Mouse (Mus musculus) gastrocnemius, adult 8-10 months (tissue): ENCODE measurements around the gene Brk1. TPM values are rescaled to one million over a fixed set of nuclear protein-coding genes. Genes with fewer than 3 reads are reported as not detected.
A peak's percentile ranks its signal among the peaks of the same experiment; 100 is the strongest.

Experiments used
- DNase-seq, 2 experiments: peaks; one replicate each; pipeline ENCODE4 v3.0.0; 2022; ENCODE audit warnings: low spot score in 2 of 2
- total RNA-seq, 4 experiments: library from RNA; stranded (reverse); gene quantifications; 2 replicates each; pipeline ENCODE4 v1.2.4; 2022

Brk1 gene
- total RNA-seq, 4 experiments from 2014 or later = 37.5 to 44.8 (median 44.1) TPM

DNA sequence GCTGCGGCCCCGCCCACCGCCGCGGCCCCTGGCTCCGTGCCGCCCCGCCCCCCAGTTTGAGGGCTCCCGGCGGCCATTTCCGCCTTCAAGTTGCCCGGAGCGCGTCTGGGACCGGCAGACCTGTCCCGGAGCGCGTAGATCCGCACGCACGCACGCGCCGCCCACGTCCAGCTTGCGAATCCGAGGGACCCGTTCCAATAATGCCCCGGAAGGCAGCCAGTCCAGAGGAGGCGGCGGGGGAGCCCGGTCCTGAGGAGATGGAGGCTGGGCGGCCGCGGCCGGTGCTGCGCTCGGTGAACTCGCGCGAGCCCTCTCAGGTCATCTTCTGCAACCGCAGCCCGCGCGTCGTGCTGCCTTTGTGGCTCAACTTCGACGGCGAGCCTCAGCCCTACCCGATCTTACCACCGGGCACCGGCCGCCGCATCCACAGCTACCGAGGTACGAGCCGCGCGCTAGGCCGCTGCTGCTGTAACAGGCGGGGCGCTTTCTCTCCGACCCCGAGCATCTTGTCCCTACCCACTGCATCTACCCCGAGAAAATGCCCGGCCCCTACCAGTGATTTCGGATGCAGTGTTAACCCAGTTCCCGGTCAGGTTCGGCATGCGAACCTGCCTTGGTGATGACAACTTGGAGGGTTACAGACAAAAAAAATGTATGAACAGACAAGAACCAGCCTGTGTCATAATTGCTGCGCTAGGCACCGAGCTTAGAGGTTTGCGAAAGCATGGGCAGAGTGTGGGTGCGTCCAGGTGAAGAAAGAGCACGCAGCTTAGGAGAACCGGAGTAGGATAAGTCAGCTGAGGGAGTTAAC lies 19.6 kb downstream of the Brk1 start, which contains the start of gene Vhl:
Vhl (plus strand) TSS at position 19 of the 811 bp plus-strand sequence.
- DNase-seq = peak; percentile 84 to 90

GRCm38 (mm10) chr6:113624989-113625770 lies 20.6 kb downstream of the Brk1 start:
- no peak for DNase-seq

GRCm38 (mm10) chr6:113630322-113630721 lies 25.8 kb downstream of the Brk1 start:
- no peak for DNase-seq

DNA sequence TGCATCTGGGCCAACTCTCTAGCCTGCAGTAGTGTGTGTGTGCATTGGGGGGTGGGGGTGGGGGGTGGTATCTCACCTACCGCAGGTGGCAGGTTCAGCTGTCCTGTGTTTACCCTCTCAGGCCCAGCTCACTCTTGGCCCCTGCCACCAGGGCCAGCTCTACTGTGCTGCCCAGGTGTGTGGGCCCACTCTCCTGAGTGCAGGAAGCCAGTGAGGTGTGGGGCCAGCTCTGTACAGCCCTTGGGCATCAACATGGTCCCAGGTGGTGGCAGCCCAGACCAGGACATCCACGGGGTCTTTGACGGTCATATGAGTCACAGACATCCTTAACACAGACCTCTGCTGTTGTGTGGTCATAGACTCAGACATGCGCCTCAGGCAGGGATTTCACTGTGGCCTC lies 28.3 kb downstream of the Brk1 start:
- no peak for DNase-seq

DNA sequence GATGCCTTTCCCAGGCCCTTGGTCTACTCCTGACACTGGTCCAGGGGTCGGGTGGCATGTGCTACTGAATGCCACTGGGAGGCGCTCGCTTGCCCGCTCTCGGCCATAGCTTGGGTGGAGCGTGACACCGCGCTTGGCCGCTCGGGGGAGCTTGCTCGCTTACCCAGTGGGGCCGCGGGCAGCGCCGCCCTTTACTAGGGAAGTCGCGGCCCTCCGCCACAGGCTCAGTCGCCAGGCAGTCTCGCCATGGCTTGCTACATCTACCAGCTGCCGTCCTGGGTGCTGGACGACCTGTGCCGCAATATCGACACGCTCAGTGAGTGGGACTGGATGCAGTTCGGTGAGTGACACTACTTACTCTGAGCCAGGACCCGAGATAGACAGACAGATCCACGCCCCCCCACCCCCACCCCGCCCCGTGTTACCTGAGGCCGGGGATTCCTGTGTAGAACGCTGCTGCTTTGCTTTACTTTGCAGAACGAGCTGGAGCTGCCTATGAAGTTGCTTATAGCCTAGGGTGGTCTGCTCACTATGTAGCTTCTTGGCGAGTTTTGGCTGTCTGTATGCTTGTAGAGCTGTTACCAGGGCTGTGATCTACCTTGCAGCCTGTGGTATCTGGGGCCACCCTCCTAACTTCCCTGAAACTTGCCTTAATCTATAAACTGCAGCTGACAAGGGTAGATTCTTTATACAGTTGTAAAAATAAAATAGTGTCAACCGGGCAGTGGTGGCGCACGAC lies 33.9 kb downstream of the Brk1 start, which contains the start of gene Irak2:
Irak2 (plus strand) TSS at position 166 of the 739 bp plus-strand sequence.
- DNase-seq = peak; percentile 92 to 93

DNA sequence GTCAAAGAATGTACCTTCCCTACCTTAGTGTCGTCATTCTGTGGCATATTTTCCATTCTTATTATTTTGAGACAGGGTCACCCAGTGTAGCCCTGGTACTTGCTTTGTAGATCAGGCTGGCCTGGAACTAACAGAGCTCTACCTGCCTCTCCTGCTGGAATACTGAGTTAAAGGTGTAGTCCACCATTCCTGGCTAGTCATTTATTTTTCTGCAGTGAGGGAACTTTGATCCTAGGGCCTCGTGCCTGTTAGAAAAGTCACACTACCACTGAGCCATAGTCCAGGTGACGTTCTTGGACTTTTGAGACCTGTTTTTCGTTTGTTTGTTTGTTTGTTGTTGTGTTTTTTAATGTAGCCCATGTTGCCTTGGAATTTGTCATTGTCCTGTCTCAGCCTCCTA lies 34.6 kb downstream of the Brk1 start:
- no peak for DNase-seq

- no peak for DNase-seq
Observed at GRCm38 (mm10) chr6:113642605-113643004, 38.0 kb downstream of the Brk1 start.

DNA sequence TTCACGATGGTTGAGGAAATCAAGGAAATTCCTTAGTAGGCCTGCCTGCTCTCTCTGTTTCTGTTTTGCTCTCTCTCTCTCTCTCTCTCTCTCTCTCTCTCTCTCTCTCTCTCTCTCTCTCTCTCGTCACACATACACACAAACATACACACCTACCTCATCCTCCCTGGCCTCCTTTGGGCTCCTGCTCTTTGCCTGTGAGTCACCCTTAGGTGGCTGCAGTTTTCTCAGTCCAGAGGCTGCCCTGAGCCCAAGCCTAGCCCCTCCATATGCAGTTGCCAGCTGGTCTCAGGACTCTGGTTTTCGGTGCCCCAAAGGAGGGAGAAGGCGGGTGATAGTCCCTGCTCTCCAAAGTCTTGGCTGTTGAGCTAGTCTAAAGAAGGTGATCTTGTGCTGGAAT lies 38.4 kb downstream of the Brk1 start:
- DNase-seq = no peak

DNA sequence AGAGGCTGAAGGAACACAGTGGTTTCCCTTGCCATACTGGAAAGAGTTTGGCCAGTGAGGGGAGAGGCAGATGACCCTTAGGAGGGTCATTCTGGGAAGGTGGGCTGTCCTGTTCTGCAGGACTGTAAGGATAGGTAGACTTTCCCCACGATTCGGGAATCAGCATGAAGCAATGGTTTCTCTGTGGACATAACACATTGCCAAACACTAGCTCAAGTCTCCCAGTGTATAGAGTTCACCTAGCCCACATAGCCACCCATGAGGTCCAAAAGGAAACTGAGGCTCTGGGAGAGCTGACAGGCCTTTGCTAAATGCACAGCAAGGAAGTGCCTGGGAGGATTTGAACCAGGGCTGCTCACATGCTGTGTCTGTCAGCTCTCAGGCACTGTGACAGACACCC lies 39.4 kb downstream of the Brk1 start:
- no peak for DNase-seq

DNA sequence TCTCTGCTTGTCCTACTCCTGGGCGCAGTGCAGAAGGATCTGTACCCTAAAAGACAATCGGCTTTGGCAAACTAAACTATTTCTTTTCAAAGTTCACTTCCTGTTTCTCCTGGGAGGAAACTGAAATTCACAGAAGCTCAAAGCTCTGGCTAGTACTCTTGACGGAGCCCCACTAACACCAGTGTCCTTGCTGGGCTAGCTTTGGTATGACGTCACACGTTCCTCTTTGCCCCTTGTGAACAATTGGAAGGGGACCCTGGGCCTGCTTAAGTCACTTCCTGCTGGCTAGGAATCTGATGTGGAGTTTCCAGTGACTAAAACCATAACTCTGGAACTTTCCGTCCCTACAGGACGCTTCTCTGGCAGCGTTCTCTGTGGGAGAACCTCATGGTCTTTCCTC lies 40.2 kb downstream of the Brk1 start:
- DNase-seq = peak in 1 of 2 experiments; percentile 22

DNA sequence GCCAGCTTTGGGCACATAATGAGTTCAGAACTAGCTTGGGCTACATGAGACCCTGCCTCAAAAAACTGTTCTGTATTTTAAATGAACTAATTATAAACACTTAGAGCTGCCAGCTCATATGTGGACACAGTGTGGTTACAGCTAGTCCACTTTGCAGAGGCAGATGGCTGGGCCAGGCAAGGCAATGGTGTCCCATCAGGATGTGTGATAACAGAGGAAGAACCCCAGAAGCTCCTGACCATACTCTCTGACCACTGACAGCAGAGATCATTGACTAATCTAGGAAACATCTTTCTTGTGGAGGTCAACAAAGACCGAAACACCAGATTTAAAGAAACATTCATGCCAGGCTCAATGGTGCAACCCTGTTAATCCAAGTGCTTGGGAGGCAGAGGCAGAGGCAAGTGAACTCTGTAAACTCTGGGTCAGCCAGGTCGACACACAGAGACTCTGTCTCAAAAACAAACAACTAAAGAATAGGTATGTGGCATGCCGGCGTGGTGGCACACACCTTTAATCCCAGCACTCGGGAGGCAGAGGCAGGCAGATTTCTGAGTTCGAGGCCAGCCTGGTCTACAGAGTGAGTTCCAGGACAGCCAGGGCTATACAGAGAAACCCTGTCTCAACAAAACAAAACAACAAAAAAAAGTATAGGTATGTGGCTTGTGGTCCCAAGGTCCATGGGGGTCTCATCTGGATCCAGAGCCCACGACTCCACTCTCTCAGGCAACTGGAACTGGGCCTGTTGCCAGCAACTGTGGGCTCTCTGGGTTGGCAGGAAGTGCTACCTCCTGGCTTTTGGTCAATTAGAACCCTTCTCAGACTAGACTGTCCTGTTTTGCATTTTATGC lies 45.0 kb downstream of the Brk1 start:
- no peak for DNase-seq

GRCm38 (mm10) chr6:113650197-113650640 lies 45.6 kb downstream of the Brk1 start:
- DNase-seq = no peak

DNA sequence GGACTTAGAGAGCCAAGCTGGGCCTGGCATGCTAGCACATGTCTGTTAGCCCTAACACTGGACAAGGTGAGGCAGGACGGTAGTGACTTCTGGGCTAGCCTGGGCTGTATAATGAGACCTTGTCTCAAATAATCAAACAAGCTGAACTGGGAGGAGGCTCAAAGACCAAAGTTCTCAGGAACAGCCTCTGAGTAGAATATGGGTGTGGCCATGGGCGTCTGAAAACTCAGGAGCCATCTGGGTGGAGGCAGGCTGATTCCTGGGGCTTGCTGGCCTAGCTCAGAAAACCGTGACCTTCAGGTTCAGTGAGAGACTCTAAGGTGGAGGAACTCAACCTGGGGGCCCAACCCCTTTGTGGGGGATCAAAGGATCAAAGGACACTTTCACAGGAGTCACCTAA lies 47.1 kb downstream of the Brk1 start:
- DNase-seq = no peak

DNA sequence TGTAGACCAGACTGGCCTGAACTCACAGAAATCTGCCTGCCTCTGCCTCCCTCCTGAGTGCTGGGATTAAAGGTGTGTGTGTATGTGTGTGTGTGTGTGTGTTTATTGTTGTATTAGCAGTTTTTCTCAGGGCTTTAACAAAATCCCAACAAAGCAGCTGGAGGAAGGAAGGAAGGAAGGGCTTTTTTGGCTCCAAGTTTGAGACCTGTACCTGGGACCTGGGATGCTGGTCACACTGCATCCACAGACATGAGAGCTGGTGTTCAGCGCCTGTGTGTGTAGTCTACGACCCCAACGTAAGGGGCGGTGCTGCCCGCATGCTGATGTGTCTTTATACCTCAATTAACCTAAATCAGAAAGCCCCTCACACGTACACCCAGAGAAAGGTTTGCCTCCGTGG lies 49.0 kb downstream of the Brk1 start:
- DNase-seq = no peak

DNA sequence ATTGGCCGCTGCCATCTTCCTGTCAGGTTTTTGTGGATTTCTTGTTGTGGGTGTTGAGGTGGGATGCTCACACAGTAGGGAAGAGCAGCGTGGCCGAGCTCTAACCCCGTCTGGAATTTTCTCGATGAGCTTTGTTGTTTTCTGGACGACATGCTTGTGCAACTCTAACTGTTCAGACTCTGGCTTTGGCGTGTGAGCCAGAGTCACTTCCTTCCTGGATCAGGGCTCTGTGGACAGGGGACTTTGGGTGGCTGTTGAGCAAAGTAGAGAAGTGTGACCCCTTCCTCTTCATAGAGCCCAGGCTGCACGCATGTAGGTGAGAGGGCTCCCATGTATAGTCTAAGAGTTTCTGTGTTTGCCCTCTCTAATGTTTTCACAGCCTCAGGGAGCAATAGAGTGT lies 49.5 kb downstream of the Brk1 start:
- no peak for DNase-seq

DNA sequence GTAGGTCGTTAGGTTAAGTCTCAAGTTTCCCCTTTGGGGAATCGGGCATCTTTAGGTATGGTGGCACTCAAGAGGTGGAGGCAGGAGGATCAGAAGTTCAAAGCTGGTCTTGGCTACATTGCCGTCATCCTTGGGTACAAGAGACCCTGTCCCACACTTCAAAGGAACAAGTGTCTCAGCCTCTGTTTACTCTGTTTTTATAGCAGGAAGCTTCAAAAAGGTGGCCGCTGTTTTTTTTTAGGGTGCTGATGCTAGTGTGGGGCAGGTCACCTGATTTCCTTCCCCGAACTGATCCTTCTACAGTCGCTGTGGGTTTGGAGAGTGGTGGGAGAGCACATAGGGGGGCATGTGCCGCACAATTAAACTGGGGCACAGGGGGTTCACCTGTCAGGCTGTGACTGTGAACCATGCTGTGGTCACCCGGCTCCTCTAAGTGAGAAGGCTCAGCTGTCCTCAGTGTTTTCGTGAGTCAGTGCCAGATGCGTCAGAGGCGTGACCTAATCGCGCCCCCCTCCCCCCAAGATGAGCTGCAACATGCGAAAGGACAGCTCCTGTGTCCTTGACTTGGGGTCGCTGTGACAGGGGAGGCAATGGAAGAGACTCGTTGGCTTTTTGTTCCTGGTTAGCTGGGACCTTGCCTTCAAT lies 50.3 kb downstream of the Brk1 start:
- DNase-seq = no peak

DNA sequence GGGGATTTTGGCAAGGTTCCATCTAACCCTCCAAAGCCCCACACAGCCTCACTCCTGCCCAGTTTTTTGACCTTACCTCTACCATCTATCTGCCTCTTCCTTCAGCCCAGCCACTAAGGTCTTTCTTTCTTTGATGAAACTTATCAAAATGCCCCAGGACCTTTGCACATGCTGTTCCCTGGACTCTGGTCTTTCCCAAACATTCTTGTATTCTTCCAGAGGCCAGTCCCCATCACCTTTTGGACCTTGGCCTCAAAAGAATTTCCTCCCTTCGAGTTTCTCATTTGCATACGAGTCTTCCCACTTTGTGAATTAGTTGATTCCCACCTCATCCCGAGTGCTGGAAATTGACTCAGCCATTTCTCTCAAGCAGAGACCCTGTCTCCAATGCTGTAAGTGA lies 50.9 kb downstream of the Brk1 start:
- DNase-seq = no peak

GRCm38 (mm10) chr6:113656847-113657246 lies 52.3 kb downstream of the Brk1 start:
- no peak for DNase-seq

GRCm38 (mm10) chr6:113658226-113658625 lies 53.7 kb downstream of the Brk1 start:
- DNase-seq = no peak
